Mouse (Mus musculus) megakaryocyte-erythroid progenitor cell, adult 5-6 weeks (primary cell): ENCODE measurements around the gene Gm3250. TPM values are rescaled to one million over a fixed set of nuclear protein-coding genes. Genes with fewer than 3 reads are reported as not detected.
"Not testable (repeated sequence)": the region's sequence is repeated elsewhere in the genome, so short reads cannot be mapped to it uniquely, and the experiment has no call there.

Source experiments
- ATAC-seq: replicated peaks from 2 replicates; pipeline ENCODE4 v1.8.0; 2016; ENCODE audit warnings: mild to moderate bottlenecking, inconsistent platforms; ENCODE audit not compliant: severe bottlenecking, poor library complexity, low FRiP score, low TSS enrichment
- total RNA-seq, 2 experiments: library from RNA; stranded (forward) in 1 of 2; stranded (reverse) in 1 of 2; fragments of 200-1000, 215-1000 nt in 1 of 2; fragments of >200 nt in 1 of 2; fragmentation: Nextera tagmentation in 1 of 2; gene quantifications; 2 replicates each; pipeline ENCODE4 v1.2.3; 2014 to 2017

Gene Gm3250
- not detected in 2 replicates for total RNA-seq (2014; fragmentation: Nextera tagmentation)
- not detected in 2 replicates for total RNA-seq (2017)

- ATAC-seq = not testable (repeated sequence)
Measured at GRCm38 (mm10) chr10:77782442-77782841, at the start of gene Gm3250. TSS of gene Gm3250 (minus strand) at chr10:77782542.

GRCm38 (mm10) chr10:77826951-77827350 lies 44.6 kb upstream of the Gm3250 start, which contains the start of gene Krtap10-4:
TSS of gene Krtap10-4 (minus strand) at chr10:77827095.
- no peak for ATAC-seq

GRCm38 (mm10) chr10:77819203-77819602 lies 36.9 kb upstream of the Gm3250 start:
- ATAC-seq = no peak

GRCm38 (mm10) chr10:77818523-77818922 lies 36.2 kb upstream of the Gm3250 start:
- ATAC-seq = no peak

GRCm38 (mm10) chr10:77815514-77815913 lies 33.2 kb upstream of the Gm3250 start:
- 0 out of 2 replicates have a peak, but pooled peaks have one; percentile 4 for ATAC-seq

- no peak for ATAC-seq
Measured at GRCm38 (mm10) chr10:77814382-77814781, 32.0 kb upstream of the Gm3250 start, which contains the start of gene Gm2696. TSS of gene Gm2696 (plus strand) at chr10:77814682.

GRCm38 (mm10) chr10:77811743-77812142 lies 29.4 kb upstream of the Gm3250 start, which contains the start of gene Gm9507:
TSS of gene Gm9507 (minus strand) at chr10:77811843.
- ATAC-seq = no peak

- no peak for ATAC-seq
Measured at GRCm38 (mm10) chr10:77804095-77804494, 21.8 kb upstream of the Gm3250 start.

- ATAC-seq = no peak
Measured at GRCm38 (mm10) chr10:77798921-77799508, 16.7 kb upstream of the Gm3250 start, which contains the start of gene Gm19668. TSS of gene Gm19668 (minus strand) at chr10:77799133.

GRCm38 (mm10) chr10:77798164-77798920 lies 16.0 kb upstream of the Gm3250 start:
- ATAC-seq = not testable (repeated sequence)

GRCm38 (mm10) chr10:77797677-77798076 lies 15.3 kb upstream of the Gm3250 start:
- ATAC-seq = no peak

GRCm38 (mm10) chr10:77794976-77795375 lies 12.6 kb upstream of the Gm3250 start, which contains the start of gene Gm9639:
TSS of gene Gm9639 (minus strand) at chr10:77795076.
- ATAC-seq = no peak

GRCm38 (mm10) chr10:77788621-77789020 lies 6.3 kb upstream of the Gm3250 start:
- no peak for ATAC-seq

GRCm38 (mm10) chr10:77787876-77788275 lies 5.5 kb upstream of the Gm3250 start, which contains the start of gene Gm7137:
TSS of gene Gm7137 (minus strand) at chr10:77788200.
- not testable (repeated sequence) for ATAC-seq

- not testable (repeated sequence) for ATAC-seq
Measured at GRCm38 (mm10) chr10:77783396-77783795, 1.1 kb upstream of the Gm3250 start.

- not testable (repeated sequence) for ATAC-seq
Measured at GRCm38 (mm10) chr10:77776844-77777243, 5.5 kb downstream of the Gm3250 start, which contains the start of gene Gm7138. TSS of gene Gm7138 (minus strand) at chr10:77776944.

GRCm38 (mm10) chr10:77772142-77772541 lies 10.2 kb downstream of the Gm3250 start:
- ATAC-seq = not testable (repeated sequence)

- not testable (repeated sequence) for ATAC-seq
Measured at GRCm38 (mm10) chr10:77771225-77771624, 11.1 kb downstream of the Gm3250 start, which contains the start of gene Gm3238. TSS of gene Gm3238 (minus strand) at chr10:77771325.

- no peak for ATAC-seq
Measured at GRCm38 (mm10) chr10:77769727-77770126, 12.6 kb downstream of the Gm3250 start.

- not testable (repeated sequence) for ATAC-seq
Measured at GRCm38 (mm10) chr10:77759582-77759981, 22.8 kb downstream of the Gm3250 start, which contains the start of gene Gm3233. TSS of gene Gm3233 (minus strand) at chr10:77759682.
